Mouse (Mus musculus): ENCODE measurements around the gene Ube2b.

DNA sequence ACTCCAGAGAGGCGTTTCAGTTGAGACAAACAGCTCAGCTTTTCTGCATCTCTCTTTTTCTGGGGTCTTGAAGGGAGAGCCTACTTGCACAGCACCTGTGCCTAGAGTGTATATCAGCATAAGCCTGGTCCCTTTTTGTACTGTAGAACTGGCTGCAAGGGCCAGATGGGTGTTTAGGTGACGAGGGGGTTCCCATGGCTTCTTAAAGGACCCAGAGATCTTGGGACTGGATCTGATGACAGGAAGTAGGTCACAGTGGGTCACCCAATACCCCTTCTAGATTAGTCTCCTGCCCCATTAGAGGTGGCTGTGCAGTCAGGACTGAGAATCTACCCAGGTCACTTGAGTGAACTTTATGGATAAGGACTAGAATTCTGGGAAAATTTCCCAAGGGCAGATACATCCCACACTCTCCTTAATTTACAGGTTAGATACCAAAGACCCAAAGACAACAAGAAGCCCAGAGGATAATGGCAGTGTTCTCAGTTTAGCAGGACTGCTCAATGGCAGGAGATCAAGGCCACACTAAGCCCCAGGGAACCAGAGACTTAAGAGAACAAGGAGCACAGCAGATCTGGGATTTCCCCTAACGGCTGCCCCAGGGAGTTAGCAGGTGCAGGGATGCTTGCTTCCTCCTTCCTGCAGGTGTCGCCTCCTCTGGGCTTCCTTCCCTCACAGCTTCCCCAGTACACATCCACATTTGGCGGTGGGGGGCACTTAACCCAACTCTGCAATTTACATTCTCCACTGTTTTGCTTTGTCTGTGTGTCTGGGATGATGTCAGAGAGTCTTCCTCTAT is 64.7 kb downstream of the Ube2b start:
- TF ChIP-seq POLR2A (IDR thresholded peaks at IDR 0.05; ENCODE audit: borderline replicate concordance, control insufficient read depth, low read depth, low read length) (no peak), CTCF (IDR thresholded peaks at IDR 0.05; ENCODE audit: control insufficient read depth, insufficient read depth, low read length) (0 out of 2 replicates have a peak, but pooled peaks have one; percentile 14)
